Mouse (Mus musculus): ENCODE measurements at regions not wholly inside any gene's neighbourhood (a gene's known extent, or its start where the extent isn't known, plus 50 kb on each side); places are given as distances from the start of the nearest gene placed in this dataset.
"Not testable (repeated sequence)": the region's sequence is repeated elsewhere in the genome, so short reads cannot be mapped to it uniquely, and the experiment has no call there.

GRCm38 (mm10) chr12:90664436-90664835 lies 73.8 kb downstream of the Dio2 start:
- no peak for DNase-seq (ENCODE audit: low spot score)

DNA sequence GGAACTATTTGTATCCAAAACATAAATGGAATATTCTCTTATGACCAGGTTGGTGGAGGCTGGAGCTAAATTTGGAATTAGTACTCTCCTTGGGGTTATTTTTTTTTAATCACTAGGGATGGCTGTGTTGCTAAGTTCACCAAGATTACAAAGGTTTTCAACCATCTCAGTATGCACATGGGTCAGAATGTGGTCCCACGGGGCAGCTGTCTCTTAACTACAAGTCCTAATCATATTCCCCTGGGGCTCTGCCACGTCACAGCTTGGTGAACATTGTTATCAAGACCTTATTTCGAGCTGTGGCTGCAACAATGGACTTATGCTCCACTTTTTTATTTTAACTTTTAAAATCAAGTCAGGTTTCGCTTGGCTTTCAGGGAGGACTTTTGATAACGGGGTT lies 92.8 kb downstream of the Dio2 start:
- no peak for DNase-seq (ENCODE audit: low spot score)

DNA sequence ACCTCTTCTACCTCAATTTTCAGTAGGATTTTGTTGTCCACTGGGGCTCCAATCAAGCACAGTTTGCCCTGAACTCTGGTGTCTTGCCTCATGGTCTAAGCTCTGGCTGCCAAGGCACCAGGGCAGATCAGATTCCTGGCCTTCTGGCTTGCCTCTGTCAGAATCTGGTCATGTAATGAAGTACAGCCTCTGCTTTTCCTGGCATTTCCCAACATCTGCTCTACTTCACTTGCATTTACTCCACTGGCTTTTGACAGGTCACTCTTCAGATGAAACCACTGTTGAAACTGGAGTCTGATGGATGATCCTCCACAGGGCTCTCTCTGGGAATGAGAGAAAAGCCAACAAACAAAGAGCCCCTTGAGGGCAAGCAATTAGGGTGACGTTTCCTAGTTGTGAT lies 94.3 kb downstream of the Dio2 start:
- no peak for DNase-seq (ENCODE audit: low spot score)

DNA sequence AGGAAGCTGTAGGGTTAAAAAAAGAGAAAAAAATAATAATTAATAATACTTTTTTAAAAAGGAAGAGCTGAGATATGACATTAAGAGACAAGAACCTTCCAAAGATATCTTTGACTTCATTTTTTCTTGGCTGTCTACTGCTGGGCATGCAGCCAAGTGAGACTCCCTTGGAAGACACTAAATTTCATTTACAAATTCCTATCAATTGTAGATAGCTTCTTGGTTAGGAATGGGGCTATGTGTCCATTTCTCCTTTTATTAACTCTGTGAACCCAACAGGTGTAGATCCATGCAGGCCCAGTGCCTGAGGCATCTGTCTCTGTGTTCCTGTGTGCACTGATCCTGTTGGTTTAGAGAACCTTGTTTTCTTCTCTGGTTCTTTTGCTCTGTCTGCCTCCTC lies 113.4 kb downstream of the Dio2 start:
- no peak for DNase-seq (ENCODE audit: low spot score)

- no peak for DNase-seq (ENCODE audit: low spot score)
Observed at GRCm38 (mm10) chr12:90623426-90623825, 114.8 kb downstream of the Dio2 start.

DNA sequence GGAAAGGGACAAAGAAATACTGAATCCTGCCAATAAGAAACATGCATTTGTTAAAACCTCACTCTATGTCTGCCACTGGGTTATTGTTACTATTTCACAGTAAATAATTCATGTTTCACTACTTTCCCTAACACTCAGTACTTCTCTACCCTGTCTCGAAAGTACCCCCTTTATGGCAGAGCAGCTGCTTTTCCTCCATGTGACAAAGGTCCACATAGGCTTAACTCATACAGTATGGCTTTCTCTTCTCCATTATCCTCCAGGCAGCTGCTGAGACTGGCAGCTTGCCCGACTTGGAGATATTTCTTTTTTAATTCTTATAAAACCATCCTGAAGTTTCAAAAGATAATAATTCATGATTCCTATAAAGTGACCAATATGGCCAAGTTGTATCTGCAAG lies 129.4 kb downstream of the Dio2 start:
- DNase-seq (ENCODE audit: low spot score): no peak

DNA sequence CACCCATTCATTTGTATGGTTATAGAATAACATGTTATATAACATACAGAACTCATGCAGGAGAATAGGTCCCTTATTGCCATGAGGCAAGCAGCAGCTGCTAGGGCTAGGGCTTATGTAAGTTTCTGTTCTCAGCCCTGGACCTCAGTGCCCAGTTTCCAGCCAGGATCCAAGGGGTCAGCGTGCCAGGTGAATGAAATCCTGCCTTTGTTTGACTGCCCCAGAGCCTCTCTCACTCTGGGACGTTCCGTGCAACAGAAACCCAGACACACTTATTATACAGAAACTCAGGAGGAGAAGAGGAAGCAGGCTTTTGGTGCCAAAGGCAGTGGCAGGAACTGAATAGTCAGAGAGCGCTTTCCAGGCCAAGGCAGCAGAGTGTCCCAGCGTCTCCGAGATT lies 130.3 kb downstream of the Dio2 start:
- DNase-seq (ENCODE audit: low spot score): peak; percentile 38

DNA sequence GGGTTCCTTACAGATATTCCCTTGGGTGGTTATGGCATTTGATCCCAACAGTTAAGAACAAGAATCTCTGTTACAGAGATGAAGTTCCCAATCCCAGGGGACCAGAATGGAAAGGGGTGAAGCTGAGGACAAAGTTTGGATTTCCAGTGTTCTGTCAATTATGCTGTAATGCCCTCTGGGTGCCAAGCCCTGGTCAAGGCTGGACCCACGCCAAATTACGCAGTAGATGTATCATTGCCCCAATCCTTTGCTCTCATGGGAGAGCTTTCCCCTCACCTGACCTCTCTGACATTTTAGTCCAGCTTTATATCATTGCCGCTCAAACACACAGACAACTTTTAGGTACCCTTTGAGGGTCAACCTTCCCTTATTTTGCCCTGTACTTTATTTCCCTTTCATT lies 158.2 kb downstream of the Dio2 start:
- DNase-seq (ENCODE audit: low spot score): no peak

DNA sequence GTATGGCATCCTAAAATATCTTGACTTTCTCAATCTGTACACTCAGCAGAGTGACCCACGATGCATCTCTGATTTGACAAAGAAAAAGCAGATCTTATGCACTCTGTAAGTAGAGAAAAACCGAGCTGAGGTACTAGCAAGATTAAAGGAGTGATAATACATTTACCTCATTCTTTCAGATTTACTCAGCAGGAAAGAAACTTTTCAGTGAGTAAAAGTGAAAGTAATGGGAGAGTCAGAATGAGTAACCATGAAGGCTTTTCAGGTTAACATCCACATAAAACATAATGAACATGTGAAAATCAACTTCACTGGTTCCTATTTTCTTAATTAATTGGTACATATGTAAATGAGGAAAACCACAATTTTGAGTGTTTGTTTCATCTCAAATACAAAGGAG lies 162.1 kb downstream of the Dio2 start:
- DNase-seq (ENCODE audit: low spot score): no peak

GRCm38 (mm10) chr12:90571907-90572306 lies 166.3 kb downstream of the Dio2 start:
- DNase-seq (ENCODE audit: low spot score): no peak

DNA sequence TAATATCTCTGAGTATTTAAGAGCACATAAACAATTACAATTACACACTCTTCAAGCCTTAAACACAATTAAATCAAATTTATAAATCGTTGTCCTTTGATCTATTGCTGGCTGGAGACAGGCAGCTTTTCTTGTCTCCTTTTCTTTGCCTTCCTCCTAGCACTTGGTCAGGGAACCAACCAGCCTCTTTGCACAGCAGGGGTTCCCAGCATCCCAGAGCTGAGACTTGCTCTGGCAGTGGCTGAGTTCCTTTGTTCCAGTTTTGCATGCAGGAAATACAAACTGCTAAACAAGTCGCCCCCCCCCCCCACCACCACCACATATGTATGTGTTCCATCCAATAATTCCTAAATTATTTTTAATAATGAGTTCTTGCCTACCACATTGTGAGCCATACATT lies 166.7 kb downstream of the Dio2 start:
- DNase-seq (ENCODE audit: low spot score): no peak

DNA sequence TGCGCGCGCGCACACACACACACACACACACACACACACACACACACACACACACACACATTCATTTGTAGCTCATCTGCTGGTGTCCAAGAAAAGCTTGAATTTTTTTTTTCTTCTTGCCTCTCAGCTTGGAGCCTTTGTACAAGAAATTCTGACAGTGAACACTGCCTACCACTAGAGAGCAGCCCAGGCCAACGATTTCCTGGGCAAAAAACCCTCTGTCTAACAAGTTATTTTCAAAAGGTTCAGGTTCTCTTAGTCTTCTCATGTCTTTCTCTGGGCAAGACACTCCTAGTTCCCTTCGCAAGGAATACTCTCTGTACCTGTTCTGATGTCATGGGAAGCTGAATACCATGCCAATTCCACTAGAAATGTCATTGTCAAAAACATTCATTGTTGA lies 171.9 kb downstream of the Dio2 start:
- peak; percentile 27 for DNase-seq (ENCODE audit: low spot score)

DNA sequence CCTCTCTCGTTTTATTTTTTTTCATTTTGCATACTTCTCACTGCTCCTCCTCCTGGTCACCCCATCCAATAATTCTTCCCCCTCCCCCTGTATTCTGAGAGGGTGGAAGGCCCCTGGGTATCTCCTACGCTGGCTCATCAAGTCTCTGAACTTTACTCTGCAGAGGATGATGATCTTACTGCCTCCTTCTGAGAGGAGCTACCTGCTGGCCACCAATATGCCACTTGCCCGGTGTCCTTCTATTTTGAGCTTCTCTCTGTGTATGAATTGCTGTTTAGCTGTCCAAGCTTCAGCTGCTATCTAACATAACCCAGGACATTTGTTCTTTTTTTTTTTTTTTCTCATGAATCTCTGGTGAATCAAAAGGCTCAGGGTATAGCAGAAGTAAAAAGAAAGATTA lies 173.2 kb downstream of the Dio2 start:
- no peak for DNase-seq (ENCODE audit: low spot score)

GRCm38 (mm10) chr12:90564594-90564993 lies 173.6 kb downstream of the Dio2 start:
- DNase-seq (ENCODE audit: low spot score): not testable (repeated sequence)

- DNase-seq (ENCODE audit: low spot score): no peak
Observed at GRCm38 (mm10) chr12:90542361-90542760, 195.9 kb downstream of the Dio2 start.
